Mouse (Mus musculus) heart, adult 9 months (tissue): Measurements from ENCODE around the gene Golga4.

ENCODE experiments used
- DNase-seq, 2 experiments: peaks; one replicate each; pipeline ENCODE4 v3.0.0; 2022; ENCODE audit warnings: low spot score in 2 of 2

The Golga4 gene

DNA sequence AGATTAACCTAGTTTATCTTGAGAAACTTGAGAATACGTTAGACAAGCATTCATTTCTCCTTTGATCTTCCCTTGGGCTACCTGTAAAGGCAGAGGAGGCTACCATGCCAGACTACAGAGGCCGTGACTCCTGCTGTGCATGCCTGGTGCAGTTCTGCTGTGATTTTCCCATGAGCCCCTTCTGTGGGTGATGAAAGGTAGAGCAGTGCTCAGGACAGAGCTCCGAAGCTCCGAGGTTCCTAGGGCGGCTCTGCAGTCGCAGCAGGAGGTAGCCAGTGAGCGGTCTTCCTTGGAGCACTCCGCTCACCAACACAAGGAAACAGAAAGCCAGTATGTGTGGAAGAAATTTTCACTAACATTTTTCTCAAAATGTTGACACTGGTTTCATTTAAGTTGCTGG is 15.6 kb downstream of the Golga4 start:
- DNase-seq: no peak

DNA sequence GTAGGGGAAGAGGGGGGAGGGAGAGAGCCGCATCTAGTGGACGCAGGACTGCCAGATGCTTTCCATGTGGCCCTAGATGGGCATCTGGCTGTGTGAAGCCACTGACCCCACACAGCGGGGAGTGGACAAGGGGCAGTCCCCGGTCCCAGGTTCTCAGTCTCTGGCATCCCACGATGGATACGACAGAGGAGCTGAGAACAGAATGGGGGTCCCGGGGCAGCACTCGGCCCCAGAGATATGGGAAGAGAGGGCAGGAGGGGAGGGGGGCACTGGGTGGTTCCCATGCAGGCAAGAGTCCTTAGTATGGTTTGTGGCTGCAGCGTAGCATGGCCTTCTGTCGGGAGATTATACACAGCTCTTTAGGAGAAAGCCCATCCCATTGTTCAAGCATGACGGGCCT is 17.7 kb downstream of the Golga4 start:
- no peak for DNase-seq

DNA sequence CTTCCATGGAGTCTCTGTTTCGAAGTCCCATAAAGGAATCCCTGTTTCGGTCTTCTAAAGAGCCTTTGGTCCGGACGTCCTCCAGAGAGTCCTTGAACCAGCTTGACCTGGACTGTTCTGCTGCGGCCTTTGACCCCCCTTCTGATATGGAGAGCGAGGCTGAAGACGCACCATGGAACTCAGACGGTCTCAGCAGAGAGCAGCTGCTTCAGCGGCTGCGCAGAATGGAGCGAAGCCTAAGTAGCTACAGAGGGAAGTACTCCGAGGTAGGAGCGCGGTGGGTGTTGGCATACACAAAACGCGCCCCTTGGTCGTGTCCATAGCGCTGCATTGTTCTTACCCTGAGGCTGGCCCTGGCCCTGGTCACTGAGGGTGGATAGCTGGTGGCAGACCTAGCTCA is 21.0 kb downstream of the Golga4 start:
- DNase-seq: no peak

DNA sequence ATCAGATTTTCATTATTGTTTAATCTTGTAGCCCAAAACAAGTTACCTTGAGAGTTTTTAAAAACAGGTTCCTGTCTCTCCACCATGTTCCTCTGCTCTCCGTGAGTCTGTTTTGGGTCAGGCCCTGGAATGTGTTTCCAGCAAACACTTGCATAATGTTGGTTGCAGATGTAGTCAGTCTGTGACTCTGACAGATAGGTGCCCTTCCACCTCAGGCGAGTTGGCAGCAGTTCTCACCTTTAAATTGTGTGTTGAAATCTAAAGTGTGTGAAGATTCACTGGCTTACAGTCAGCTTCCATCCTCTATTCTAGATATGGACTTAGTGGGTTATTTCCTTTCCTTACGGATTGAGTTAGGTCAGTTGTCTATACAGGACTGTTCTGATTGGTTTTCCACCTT is 23.7 kb downstream of the Golga4 start:
- DNase-seq: no peak

DNA sequence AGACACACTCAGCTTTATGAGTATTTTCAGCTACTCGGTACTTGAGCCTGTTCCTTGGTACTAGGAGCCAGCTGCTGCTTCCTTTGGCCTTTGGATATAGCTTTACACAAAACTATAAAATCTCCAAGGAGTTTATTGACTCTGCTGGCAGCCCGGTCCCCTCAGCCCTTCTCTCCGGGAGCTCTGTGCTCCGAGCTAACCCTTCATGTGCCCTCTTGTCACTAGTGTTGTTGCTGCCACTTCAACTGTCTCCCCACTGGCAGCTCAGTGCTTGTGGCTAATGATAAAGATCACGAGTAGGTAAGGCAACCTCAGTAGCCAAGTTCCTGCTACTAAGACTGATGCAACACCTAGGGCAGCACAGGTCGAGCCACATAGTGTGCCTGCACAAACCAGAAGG is 24.6 kb downstream of the Golga4 start:
- DNase-seq: no peak

DNA sequence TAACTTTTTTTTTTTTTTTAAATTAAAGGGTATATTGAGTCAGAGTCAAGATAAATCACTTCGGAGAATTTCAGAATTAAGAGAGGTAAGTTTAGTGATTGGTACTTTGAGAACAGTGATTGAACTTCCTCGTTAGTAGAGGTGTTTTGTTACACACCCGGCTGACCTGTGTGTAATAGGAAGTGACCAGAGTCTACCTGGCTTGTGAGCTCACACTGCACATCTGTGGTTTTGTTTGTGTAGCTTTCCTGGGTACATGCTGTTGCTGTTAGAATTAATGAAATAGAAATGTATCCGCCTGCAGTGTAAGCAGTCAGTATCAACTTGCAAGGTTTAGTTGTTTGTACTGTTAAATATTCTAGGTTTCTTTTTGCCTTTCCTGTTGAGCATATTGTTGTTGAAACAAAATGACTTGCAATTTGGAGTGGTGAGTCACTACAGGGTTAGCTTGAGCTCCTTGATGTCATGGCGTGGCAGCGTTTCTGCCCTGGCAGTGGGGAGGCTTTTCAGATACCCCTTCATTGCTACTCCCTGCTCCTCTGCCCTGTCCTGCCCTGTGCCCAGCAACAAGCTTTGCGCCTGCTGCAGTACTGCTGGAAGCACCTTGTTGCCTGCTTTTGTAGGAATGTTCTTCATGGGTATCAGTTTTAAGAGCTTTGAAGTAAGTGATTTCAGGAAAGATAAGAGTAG is 26.6 kb downstream of the Golga4 start:
- DNase-seq: no peak

DNA sequence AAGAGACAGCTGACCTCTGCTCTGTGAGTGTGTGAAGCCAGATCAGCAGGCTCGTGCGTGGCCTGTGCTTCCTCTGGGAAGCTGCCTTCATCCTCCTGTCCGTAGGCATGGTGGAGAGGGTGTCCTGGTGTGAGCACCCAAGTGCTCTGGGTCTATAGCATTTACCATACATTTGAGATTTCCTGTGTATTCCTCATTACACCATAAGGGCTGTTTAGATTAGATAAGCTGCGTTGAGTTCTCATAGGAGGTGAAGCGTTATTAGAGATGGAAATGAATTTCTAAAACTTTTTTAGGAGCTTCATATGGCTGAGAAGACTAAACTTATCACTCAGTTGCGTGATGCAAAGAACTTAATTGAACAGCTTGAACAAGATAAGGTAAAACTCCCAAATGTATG is 30.9 kb downstream of the Golga4 start:
- DNase-seq: no peak

DNA sequence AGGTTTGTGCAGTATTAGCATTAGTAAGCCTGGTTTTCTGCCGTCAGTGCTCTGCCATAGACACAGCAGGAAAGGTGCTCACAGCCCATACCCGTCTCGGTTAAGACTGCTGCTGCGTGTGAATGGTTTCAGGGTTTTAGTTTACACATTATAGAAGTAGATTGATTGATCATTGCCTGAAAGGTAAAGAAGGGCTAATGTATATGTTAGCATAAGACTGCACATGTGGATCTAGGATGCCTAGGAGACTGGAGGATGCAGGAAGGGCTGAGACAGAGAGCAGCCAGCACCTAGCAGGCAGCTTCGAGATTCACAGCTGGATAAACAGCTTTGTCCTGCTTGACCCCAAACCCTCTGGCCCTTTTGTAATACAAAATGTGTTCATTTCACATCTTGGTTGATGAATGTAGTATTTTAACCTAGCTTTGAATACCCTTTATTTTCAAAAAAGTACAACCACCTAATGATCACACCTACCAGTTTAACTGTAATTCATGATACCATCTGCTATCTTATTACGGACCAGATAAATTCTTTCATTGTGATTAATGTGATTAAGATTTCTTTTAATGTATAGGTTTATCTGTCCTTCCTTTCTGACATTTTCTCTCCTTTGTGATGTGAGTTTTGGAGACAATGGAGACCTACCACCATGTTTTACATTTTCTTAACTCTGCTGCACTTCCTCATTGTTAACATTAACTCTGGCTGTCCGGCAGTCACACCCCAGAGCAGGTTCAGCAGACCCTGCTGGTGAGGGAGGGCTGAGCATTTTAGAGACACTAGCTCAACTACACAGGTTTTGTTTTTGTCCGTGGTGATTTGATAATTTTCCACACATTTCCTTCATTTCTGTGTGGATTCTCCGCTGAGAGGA is 31.6 kb downstream of the Golga4 start:
- no peak for DNase-seq

DNA sequence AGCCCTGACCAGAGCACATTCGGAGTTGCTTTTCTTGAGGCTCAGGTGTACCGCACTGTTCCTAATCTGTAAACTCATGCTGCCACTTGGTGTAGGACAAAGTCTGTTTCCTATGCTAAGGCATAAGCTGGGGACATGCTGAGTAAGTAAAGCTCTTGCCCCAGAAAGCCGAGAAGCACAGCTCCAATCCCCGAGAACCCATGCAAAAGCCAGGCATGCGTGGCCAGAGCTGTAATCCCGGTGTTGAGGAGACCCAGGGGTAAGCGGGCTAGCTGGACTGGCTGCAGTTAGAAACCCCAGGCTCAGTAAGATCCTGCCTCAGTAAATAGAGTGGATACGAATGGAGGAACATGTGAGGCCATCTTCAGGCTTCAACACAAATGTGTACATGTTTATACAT is 35.8 kb downstream of the Golga4 start:
- no peak for DNase-seq

DNA sequence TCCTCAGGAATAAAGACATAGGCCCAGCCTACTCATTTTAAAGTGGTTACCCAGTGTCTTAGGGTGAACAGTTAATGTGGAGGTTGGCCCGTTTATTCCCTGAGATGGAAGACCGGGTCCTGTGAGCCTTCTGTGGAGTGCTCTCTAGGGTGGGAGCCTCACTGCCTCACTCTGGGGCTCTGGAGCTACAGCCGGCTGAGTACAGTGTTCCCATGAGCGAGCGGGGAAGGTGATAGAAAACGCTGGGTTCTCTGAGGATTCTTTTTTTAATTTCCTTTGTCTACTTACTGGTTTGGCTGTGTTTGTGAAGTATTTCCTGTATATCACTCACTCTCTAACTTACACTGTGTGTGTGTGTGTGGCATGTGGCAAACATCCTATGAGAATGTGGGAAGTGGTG is 39.1 kb downstream of the Golga4 start:
- DNase-seq: no peak

DNA sequence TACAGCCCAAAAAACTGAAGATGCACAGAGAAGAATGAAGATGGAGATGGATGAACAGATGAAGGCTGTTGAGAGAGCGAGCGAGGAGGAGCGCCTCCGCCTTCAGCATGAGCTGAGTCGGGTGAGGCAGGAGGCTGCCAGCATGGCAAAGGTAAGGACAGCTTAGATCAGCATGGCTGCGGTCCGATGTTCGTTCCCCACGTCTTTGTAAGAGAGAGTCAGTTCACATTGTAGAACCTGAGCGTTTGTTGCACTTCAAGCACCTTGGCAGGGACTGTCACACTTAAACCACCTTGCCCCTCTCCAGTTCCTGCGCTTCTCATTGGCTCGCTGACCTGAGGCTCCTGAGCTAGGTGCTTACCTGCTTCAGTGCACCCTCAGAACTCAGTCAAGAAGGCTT is 42.6 kb downstream of the Golga4 start:
- DNase-seq: no peak

DNA sequence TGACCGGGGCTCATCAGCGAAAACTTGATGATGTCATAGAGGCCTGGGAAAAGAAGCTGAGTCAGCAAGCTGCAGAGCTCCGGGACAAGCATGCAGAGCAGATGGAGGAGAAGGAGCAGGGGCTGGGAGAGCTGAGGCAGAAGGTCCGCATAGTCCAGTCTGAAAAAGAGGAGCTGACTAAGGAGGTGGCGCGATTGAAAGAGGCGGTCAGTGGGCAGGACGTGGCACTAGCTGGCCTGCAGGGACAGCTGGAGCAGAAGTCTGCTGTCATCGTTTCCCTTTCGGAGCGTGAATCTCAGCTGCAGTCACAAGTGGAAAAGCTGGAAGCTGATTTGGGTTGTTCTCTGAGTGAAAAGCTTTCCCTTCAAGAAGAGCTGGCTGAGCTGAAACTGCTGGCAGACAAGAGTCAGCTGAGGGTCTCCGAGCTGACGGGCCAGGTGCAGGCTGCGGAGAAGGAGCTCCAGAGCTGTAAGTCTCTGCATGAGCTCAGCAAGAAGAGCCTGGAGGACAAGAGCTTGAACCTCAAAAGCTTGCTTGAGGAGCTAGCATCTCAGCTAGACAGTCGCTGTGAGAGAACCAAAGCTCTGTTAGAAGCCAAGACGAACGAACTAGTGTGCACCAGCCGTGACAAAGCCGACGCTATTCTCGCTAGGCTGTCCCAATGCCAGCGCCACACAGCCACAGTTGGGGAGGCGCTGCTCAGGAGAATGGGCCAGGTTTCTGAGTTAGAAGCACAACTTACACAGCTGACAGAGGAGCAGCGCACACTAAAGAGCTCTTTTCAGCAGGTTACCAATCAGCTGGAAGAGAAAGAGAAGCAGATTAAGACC is 51.1 kb downstream of the Golga4 start:
- peak; percentile 35 to 48 for DNase-seq

DNA sequence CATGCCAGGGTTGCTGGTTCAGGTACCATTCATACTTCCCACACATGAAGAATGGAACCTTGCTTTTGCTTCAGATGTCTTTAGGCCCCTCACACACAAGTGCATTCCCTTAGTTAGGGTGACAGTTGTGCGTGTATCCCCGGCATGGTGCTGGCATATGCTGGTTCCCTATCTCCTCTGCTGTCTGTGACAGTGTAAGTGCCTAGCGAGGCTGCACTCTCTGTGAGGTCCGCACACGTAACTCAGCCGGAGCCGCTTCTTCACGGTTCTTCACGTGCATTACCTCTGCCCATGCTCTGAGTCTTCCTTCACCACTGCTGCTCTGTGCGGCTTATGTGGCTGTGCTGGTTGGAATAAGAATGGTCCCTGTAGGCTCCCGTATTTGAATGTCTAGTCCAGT is 57.3 kb downstream of the Golga4 start:
- no peak for DNase-seq

DNA sequence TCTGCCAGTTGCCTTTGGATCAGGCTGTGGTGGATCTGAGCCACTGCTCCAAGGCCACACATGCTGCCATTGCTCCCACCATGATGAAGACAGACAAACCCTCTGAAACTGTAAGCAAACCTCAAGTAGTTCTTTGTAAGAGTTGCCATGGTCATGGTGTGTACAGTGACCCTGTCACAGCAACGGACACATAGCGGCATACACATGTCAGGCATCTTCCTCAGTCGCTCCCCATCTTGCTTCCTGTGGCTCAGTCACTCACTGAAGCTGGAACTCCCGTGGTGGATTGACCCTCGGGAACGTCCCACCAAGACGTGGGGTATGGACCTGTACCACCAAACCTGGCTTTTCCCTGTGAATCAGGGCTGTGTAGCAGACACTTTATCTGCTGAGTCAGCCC is 57.8 kb downstream of the Golga4 start:
- DNase-seq: no peak

DNA sequence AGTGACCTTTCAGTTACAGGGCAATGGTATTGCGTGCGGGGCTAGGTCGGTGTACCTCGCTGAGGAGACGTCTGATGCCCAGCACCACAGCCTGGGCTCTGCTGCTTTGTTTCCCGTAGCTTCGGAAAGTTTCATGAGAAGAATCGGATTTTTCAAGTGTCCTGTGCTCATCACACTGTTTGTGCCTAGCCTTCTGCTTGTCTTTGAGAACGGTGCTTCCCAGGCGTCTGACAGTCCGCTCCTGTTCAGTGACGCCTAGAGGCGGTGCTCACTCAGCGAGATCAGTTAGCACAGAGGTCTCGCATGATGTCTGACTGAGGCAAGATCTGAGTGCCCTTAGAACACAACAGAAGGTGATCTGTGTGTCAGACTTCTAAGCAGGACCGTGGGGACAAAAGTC is 58.6 kb downstream of the Golga4 start:
- DNase-seq: no peak

DNA sequence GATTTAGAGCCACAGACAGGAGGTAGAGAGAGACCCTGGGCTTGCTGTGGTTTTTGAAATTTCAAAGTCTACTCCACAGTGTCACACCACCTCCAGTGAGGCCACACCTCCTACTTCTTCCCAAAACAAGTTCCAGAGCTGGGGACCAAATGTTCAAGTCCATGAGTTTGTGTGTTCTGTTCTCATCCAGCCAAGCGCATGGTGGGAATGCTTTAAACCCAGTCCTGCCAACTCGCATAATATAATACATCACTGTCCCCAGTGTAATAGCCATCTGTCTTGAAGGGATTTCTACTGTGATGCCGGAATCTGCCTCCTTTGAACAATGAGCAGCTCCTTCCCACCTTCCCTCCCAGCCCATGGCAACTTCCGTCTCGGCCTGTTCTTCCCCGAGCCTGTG is 63.3 kb downstream of the Golga4 start:
- no peak for DNase-seq

DNA sequence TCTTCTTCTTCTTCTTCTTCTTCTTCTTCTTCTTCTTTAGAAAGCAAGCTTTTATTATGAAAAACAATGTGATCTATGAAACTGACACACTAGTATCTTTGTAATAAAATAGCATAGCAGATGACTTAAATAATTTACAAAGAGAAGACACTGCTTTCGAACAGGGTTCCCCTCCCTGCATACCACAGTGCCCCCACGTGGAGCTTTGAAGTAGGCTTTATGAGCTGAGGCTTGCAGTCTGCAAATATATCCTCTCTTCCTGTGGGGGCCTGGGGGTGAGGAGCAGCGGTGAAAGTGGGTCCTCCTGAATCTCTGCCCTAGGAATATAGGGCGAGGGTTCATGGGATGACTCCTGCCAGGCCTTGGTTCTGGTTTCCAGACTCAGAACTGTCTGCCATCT is 64.8 kb downstream of the Golga4 start:
- no peak for DNase-seq

DNA sequence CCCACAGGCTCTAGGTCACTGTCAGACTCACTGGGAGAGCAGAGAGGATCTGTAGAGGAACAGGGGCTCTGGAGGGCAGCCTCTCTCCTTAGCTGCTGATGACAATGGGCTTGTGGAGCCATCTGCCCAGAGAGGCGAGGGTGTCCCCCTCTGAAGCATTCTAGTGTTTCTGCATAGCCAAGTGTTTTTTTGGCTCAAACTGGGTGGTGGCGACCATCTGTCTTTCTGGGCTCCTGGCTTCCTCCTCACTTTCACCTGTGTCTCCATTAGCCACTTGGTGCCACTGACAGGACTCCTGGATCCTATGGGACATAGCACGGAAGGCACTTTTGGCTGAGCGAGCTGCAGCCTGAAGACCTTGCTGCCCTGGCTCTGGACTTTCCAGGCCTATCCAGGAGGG is 65.6 kb downstream of the Golga4 start:
- no peak for DNase-seq

DNA sequence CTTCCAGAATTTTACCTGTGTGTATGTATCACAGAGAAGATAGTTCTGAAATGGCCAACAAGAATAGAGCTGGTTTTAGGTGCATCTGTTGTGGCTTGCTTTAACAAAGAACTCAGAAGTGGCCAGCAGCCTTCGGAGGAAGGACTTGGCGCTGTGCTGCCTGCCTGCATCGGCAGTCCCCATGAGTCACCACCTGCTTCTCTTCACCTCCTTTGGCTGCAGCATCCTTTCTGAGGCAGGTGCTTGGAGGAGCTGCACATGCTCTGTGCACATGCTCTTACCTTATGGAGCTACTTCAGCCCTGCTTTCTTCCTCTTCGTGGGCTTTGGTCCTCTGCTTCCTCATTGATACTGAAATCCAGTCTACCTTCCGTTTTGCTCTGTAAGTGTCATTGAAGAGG is 68.8 kb downstream of the Golga4 start:
- DNase-seq: no peak

DNA sequence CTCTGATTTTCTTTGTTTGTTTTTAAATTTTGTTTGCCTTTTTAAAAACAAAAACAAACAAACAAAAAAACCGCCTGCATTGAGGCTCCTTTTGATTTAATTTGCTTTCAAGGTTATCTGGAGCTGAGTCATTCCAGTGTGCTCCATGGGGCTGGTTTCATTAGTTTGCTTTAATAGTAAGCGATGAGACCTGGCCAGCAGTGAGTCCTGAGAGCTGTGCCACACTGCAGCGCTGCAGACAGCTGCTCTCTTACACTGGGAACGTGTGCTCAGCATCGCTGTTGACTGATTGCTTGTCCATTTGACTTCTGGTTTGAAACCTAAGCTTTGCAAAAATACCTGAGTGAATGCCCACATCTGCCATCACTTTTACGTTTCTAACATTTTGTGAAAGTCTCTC is 74.3 kb downstream of the Golga4 start:
- no peak for DNase-seq

DNA sequence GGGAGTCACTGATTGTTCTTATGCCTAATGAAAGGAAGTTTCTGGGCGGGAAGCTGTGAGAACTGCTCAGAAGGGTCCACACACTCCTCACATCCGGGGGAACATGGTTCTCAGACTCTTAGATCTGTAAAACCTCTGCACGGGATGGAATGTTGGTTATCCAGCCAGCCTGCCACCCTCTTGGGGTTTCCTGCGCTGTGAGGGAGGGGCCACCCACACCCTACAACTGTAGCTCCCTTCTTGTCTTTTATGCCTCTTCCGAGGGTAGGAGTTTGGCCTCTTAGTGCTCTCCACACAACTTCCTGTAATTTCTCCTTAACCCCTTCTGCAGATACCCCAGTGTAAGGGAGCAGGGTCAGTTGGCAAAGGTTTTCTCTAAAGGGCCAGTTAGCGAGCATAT is 76.7 kb downstream of the Golga4 start:
- no peak for DNase-seq

DNA sequence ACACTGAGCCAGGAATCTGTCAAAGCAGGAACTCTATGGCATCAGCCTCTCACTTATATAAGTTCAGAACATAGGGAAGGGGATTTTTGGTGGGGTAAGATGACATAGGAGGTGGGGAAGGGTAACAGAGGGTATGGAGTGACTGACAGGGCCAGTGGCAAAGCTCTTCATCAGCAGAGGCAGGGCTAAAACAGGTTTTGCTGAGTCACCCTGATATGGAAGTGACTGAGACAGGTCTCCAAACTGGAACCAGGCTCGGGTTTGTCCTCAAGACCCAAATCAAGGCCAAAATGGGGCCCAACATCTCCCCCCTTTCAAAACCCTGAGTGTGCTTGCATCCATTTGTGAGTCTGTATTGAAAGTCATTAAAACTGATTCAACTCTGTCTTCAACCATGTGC is 78.8 kb downstream of the Golga4 start:
- DNase-seq: no peak

DNA sequence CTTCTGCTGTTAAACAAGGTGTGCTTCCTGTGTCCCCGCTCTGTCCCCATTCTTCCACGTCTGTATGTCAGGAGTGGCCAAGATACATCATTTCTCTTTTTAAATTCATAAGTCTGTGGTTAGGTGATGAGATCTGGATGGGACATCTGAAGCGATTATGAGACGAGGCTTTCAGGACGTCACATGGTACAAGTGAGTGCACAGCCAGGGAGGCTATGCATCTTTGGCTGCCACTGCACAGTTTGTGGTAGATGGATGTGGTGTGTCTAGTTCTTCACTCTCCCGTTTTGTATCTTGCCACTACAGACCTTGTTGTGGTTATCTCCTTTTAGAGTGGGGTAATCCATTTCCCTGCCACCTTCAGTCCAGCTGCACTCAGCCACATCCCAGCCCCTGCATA is 79.9 kb downstream of the Golga4 start:
- DNase-seq: no peak
